Mouse (Mus musculus) erythroid progenitor cell, adult 5-6 weeks (primary cell): ENCODE measurements around the gene Mnd1. TPM values are rescaled to one million over a fixed set of nuclear protein-coding genes. Genes with fewer than 3 reads are reported as not detected.

ENCODE experiments used
- ATAC-seq: replicated peaks from 2 replicates; pipeline ENCODE4 v1.8.0; 2016; ENCODE audit warnings: moderate number of reproducible peaks, mild to moderate bottlenecking, moderate TSS enrichment, inconsistent platforms; ENCODE audit not compliant: poor library complexity, low FRiP score, severe bottlenecking
- total RNA-seq, 2 experiments: library from RNA; stranded (forward) in 1 of 2; stranded (reverse) in 1 of 2; fragments of 150-400 nt in 1 of 2; fragments of 186-747, 209-891 nt in 1 of 2; gene quantifications; 2 replicates each; pipeline versions ENCODE4 v1.2.3 to v1.2.4; 2015 to 2017; ENCODE audit warnings: low replicate concordance in 2 of 2

Mnd1 gene
- total RNA-seq, 2 experiments from 2014 or later = 3.6 to 6.3 TPM

- no peak for ATAC-seq
These were observed 37.4 kb downstream of the Mnd1 start for GRCm38 (mm10) chr3:84118178-84118577.

- ATAC-seq = no peak
These were observed 47.0 kb downstream of the Mnd1 start for GRCm38 (mm10) chr3:84108614-84109013.

GRCm38 (mm10) chr3:84106106-84106505, 49.5 kb downstream of the Mnd1 start:
- ATAC-seq = no peak

- no peak for ATAC-seq
These were observed 52.0 kb downstream of the Mnd1 start for GRCm38 (mm10) chr3:84103536-84103935.

- ATAC-seq = no peak
These were observed 62.7 kb downstream of the Mnd1 start for GRCm38 (mm10) chr3:84092875-84093274.

GRCm38 (mm10) chr3:84090982-84091381, 64.6 kb downstream of the Mnd1 start:
- ATAC-seq = peak; percentile 46

GRCm38 (mm10) chr3:84086921-84087320, 68.7 kb downstream of the Mnd1 start:
- no peak for ATAC-seq

- no peak for ATAC-seq
These were observed 69.2 kb downstream of the Mnd1 start for GRCm38 (mm10) chr3:84086337-84086736.

GRCm38 (mm10) chr3:84085429-84085828, 70.2 kb downstream of the Mnd1 start:
- ATAC-seq = no peak

- no peak for ATAC-seq
These were observed 74.3 kb downstream of the Mnd1 start for GRCm38 (mm10) chr3:84081208-84081722.

- no peak for ATAC-seq
These were observed 75.5 kb downstream of the Mnd1 start for GRCm38 (mm10) chr3:84080074-84080473.

GRCm38 (mm10) chr3:84077505-84077904, 78.1 kb downstream of the Mnd1 start:
- no peak for ATAC-seq

- ATAC-seq = no peak
These were observed 78.8 kb downstream of the Mnd1 start for GRCm38 (mm10) chr3:84076543-84077332.

GRCm38 (mm10) chr3:84075516-84075915, 80.1 kb downstream of the Mnd1 start:
- no peak for ATAC-seq

GRCm38 (mm10) chr3:84074777-84075176, 80.8 kb downstream of the Mnd1 start:
- ATAC-seq = no peak

- ATAC-seq = no peak
These were observed 83.9 kb downstream of the Mnd1 start for GRCm38 (mm10) chr3:84071641-84072040.

- no peak for ATAC-seq
These were observed 84.8 kb downstream of the Mnd1 start for GRCm38 (mm10) chr3:84070811-84071210.

- ATAC-seq = no peak
These were observed 86.5 kb downstream of the Mnd1 start for GRCm38 (mm10) chr3:84068831-84069709.

GRCm38 (mm10) chr3:84065825-84066224, 89.8 kb downstream of the Mnd1 start:
- ATAC-seq = no peak

GRCm38 (mm10) chr3:84063369-84063914, 92.1 kb downstream of the Mnd1 start:
- no peak for ATAC-seq
